Mouse (Mus musculus) ES-Bruce4 (cell line): ENCODE results near the gene Stam2.

Experiments used
- CTCF ChIP-seq: IDR thresholded peaks from one replicate; pipeline ENCODE4 v1.8.1; 2011; ENCODE audit warnings: low read depth, low read length
- POLR2A ChIP-seq: IDR thresholded peaks from one replicate; pipeline ENCODE4 v1.8.1; 2011; ENCODE audit warnings: low read length; ENCODE audit not compliant: insufficient read depth

GRCm38 (mm10) chr2:52668480-52668879, 73.6 kb downstream of the Stam2 start:
- TF ChIP-seq POLR2A (no peak), CTCF (no peak)
